Mouse (Mus musculus) embryo, embryonic 11.5 days (tissue): ENCODE data around the gene Sel1l2.

Source experiments
- DNase-seq: peaks from one replicate; pipeline ENCODE4 v3.0.0-alpha.2; 2012; ENCODE audit warnings: low read depth, low spot score

Sel1l2 gene

GRCm38 (mm10) chr2:140389525-140389924 is at the start of gene Sel1l2:
Sel1l2 (minus strand) TSS chr2:140389706.
- no peak for DNase-seq

- DNase-seq, result no peak
Observed at GRCm38 (mm10) chr2:140439081-140439480, 49.6 kb upstream of the Sel1l2 start.

- peak; percentile 27 for DNase-seq
Observed at GRCm38 (mm10) chr2:140427283-140427682, 37.8 kb upstream of the Sel1l2 start.

GRCm38 (mm10) chr2:140425844-140426243 is 36.3 kb upstream of the Sel1l2 start:
- DNase-seq, result no peak

GRCm38 (mm10) chr2:140395744-140396231 is 6.3 kb upstream of the Sel1l2 start:
- DNase-seq, result no peak

GRCm38 (mm10) chr2:140395179-140395578 is 5.7 kb upstream of the Sel1l2 start, which contains the start of gene Macrod2:
Macrod2 (plus strand) TSS chr2:140395309.
- peak; percentile 95 for DNase-seq

GRCm38 (mm10) chr2:140364804-140365203 is 24.7 kb downstream of the Sel1l2 start:
- DNase-seq, result no peak

GRCm38 (mm10) chr2:140359905-140360304 is 29.6 kb downstream of the Sel1l2 start:
- no peak for DNase-seq

- no peak for DNase-seq
Observed at GRCm38 (mm10) chr2:140342394-140342793, 47.1 kb downstream of the Sel1l2 start.

GRCm38 (mm10) chr2:140330508-140331306 is 58.8 kb downstream of the Sel1l2 start:
- no peak for DNase-seq

- no peak for DNase-seq
Observed at GRCm38 (mm10) chr2:140302976-140303708, 86.4 kb downstream of the Sel1l2 start.

GRCm38 (mm10) chr2:140297155-140297554 is 92.4 kb downstream of the Sel1l2 start:
- DNase-seq, result no peak

GRCm38 (mm10) chr2:140293820-140294219 is 95.7 kb downstream of the Sel1l2 start:
- DNase-seq, result no peak

- no peak for DNase-seq
Observed at GRCm38 (mm10) chr2:140280808-140281207, 108.7 kb downstream of the Sel1l2 start.

GRCm38 (mm10) chr2:140255595-140256141 is 133.8 kb downstream of the Sel1l2 start:
- no peak for DNase-seq

GRCm38 (mm10) chr2:140254256-140254655 is 135.2 kb downstream of the Sel1l2 start:
- no peak for DNase-seq

GRCm38 (mm10) chr2:140243105-140243504 is 146.4 kb downstream of the Sel1l2 start:
- no peak for DNase-seq

- no peak for DNase-seq
Observed at GRCm38 (mm10) chr2:140242398-140242797, 147.1 kb downstream of the Sel1l2 start.

GRCm38 (mm10) chr2:140237245-140237644 is 152.3 kb downstream of the Sel1l2 start:
- DNase-seq, result peak; percentile 5

GRCm38 (mm10) chr2:140230295-140230694 is 159.2 kb downstream of the Sel1l2 start:
- no peak for DNase-seq

- no peak for DNase-seq
Observed at GRCm38 (mm10) chr2:140220325-140220724, 169.2 kb downstream of the Sel1l2 start.

GRCm38 (mm10) chr2:140215965-140216364 is 173.5 kb downstream of the Sel1l2 start:
- DNase-seq, result no peak
